Mouse (Mus musculus) layer of hippocampus, postnatal 14 days (tissue): ENCODE results near the gene Cited4. TPM values are rescaled to one million over a fixed set of nuclear protein-coding genes. Genes with fewer than 3 reads are reported as not detected.

Experiments
- DNase-seq, 2 experiments: peaks; one replicate each; pipeline ENCODE4 v3.0.0; 2021 to 2022; ENCODE audit warnings: low spot score in 2 of 2, mixed read lengths in 1 of 2
- long read RNA-seq, 2 experiments: library from polyadenylated mRNA; stranded (forward); transcript quantifications; one replicate each; pipeline ENCODE4 v2.0.0; 2021
- total RNA-seq, 2 experiments: library from RNA; stranded (reverse); gene quantifications; 2 replicates each; pipeline ENCODE4 v1.2.3; 2021

The Cited4 gene
- 1 to 10 TPM; 2.6 to 4.0 TPM for total RNA-seq
- long read RNA-seq, experiment 1, transcript Cited4-201 (1 exons, 1,249 nt), result major isoform, 5 of 5 reads
- long read RNA-seq, experiment 1, partial matches to known transcripts, result 0 of 5 reads
- long read RNA-seq, experiment 1, other reads (novel, unspliced or antisense), result 0 of 5 reads
- long read RNA-seq, experiment 2, partial matches to known transcripts, result 0 of 2 reads
- long read RNA-seq, experiment 2, other reads (novel, unspliced or antisense), result 0 of 2 reads

DNA sequence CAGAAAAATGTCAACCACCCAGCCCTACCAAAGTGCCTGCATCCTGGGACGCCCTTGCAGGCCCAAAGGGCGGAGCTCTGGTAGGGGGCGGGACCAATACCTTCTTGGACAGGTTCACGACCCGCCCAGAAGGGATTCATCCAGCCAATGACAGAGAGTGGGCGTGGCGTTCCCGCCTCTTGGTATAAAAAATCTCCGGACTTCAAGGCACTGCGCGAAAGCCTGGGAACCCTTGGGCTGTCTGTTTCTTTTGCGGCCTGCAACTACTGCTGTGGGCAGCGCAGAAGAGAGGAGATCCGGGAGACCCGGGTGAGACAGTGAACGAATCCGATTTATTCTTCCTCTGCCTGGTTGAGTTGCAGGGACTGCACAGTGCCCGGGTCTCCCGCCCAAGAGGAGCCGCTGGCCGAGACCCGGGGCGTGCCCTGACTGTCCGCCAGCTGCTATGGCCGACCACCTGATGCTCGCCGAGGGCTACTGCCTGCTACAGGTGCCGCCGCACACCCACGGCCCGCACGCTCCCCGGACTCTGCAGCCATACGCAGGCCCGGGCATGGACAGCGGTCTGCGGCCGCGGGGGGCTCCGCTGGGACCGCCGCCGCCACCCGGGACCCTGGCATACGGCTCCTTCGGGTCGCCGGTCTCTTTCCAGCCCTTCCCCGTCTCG is at the start of gene Cited4:
Cited4 (plus strand) TSS at position 215 of the 667 bp plus-strand sequence.
- DNase-seq, result peak; percentile 61 to 78

DNA sequence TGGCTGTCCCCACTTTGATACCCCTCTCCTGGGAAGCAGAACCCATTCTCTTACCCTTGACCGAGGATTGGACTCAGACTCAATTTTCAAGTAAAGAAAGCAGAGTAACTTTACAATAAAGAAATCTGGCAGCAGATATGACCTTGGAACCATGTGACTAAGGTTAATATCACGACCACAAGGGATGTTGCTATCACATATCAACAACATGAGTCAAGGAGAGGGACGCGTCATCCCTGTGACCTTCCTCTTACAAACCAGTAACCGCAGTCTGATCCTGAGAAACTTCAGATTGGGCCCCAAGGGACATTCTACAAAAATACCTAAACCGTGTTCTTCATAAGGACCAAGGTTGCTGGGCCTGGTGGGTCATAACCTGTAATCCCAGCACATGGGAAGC is 38.6 kb upstream of the Cited4 start:
- no peak for DNase-seq

DNA sequence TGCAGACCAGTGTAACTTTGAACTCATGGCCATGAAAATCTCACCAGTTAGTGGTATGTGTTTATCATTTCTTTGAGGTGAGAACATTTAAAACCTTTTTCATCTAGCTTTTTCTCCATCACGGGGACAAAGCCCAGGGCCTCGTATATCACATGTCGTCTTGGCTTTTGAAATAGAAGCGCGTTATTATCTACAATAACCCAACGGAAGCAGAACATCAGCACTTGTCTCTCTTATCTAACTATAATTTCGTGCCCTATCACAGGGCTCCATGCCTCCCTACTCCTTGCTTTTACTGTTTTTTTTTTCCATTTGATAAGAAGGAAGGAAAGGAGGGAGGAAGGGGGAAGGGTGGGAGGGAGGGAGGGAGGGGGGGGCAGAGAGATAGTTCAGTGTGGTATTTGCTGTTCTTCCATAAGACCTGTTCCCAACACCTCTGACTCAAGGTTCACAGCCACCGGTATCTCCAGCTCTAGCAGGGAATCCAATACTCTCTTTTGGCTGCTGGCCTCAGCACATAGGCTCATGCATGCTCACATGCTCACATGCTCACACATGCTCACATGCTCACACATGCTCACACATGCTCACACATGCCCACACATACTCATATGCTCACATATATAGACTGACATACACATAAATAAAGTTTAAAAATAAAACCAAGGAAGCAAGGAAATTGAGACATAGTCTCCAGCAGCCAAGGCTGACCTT is 36.0 kb upstream of the Cited4 start:
- no peak for DNase-seq

DNA sequence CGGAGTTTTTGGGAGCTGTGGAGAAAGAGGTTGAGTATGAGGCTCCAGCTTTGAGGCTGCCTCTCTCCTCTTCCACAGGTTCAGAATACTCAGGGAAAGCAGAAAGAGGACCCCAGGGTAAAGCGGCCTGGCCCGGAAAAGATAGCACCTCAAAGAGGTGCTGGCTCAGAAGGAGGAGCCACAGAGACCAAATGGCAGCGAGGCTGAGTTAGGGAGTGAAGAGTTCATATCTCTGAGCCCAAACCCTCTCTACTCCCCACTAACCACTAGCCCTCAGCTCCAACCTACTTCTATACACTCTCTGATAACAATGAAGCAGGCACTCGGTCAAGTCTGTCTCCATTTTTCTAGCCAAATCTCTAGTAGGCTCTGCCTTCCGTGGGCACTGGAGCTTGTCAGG is 34.5 kb upstream of the Cited4 start:
- DNase-seq, result no peak

DNA sequence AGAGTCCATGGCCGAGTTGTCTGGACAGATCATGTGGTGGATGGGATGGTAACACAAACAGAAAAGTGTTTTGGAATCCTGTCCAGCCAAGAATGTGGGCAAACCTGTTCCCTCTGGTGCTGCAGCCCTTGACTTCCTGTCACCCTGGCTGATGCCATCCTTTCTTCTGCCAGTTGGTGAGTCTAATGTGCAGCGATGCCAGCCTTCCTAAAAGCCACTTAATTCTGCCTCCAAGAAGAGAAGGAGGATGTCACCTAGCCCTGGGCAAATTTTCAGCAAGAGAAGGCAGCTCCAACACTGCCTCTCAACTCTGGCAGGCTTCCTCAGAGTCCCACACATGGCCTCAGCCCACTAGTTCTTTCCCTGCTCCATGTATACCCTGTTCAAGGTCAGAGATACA is 31.0 kb upstream of the Cited4 start:
- no peak for DNase-seq

DNA sequence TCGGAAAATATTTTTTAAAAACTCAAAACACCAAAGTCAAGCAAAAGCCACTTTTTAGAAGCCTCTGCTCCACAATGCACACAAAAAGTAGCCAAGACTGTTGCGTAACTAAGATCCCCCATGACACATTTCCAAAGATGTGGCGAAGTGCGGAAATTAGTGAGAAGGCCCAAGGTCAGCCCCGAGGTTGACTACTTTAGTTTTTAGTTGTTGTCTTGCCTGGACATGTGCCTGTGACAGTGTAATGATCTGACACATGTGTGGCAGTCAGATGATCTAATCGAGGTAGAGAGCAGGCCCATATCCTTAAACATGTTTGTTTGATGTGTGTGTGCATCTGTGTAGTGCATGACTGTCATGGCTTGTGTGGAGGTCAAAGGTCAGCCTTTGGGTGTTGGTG is 24.4 kb upstream of the Cited4 start:
- DNase-seq, result no peak

DNA sequence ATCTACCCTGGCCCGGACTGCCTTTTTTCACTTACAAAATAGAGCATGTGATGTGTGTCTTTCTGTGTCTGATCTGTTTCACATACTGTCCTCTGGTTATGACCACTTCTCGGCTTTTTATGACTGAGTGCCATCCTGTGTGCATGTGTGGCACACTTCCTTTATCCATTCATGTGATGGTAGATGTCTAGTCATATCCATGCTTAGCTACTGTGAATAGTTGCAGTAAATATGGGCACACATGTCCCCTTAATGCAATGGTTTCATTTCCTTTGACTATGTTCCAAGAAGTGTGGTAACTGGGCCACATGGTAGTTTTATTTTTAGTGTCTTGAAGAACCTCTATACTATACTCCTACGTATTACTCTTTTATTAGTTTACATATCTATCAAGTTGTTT is 22.5 kb upstream of the Cited4 start:
- no peak for DNase-seq

DNA sequence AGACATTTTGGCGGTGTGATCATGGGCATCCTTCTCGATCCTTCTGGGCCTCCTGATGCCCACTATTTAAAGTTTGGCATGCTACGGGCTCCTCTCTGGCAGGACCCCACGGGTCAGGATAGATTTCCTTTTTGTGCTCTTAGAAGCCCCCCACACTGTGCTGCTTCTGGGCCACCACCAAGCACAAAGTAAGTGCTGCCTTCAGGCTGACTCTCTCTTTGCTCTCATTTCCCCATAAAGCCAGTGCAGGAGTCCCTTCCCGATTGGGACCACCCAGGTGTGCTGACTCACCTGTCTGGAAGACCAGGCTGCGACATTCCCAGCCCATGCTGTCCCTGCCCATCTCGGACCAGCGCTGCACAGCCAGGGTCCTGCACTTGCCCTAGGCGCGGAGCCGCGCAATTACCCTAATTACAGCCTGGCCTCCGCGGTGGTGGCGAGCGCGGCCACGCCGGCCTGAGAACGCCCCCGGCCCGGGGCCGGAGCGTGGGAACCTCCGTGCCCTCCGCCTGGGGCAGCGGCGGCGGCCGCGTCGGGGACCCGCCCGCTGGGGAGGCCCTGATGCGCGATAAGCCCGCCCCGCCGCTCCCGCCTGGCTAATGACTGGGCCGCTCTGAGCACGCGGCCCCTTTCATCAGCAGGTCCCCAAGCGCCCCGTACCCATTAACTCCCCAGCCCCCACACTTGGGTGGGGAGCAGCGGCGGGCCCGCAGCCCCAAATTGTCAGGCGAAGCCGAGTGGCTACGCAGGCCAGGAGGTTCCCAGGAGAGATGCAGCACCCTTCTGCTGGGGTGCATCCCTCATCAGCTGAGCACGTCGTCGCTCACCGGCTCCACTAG is 16.8 kb upstream of the Cited4 start:
- DNase-seq, result peak; percentile 53 to 56

DNA sequence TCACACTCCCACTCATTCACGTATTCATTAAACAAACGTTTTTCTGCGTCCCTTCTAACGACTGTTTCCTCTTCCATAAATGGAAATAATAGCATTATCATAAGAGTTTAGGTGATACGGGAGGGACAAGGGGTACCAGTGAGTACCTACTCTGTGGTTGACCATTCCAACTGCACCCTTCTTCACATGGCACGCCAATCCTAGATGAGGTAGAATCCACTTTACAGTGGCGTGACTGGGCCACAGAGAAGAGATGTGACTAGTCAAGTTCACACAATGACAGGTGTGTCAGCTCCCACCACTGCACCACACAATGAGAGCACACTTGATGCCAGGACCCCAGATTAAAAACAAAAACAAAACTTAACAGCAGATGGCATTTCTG is 16.2 kb upstream of the Cited4 start:
- no peak for DNase-seq

DNA sequence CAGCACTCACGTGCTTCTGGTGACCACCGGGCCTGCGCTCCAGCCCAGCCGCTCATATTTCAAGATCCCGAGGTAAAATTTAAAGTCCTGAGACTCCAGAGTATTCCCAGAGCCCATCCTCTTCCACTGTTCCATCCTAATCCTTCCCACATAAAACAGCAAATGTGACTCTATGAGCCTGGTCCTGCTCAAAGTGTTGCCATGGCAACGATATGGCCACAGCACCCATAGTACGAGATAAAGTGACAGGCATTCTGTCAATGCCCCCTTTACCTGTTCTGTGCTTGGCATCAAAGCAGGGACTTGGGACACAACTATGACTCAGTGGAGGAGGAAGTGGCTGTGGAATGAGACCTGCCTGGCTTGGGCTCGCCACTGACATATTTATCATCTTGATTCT is 10.5 kb upstream of the Cited4 start:
- no peak for DNase-seq

DNA sequence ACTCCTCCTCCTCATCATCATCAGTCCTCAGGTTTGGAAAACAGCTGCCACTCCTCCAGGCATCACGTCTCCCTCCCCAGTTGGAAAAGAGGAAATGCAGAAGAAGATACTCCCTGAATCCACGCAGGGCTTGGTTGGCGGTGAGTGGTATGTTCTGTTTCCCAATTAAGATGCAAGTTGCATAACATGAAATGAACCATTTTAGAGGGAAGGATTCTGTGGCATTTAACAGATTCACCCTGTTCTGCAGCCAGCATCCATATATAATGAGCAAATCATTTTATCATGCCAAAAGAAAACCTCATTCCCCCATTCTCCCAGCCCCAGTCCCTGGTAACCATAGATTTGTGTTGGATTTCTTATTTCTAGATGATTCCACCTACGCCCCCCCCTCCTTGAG is 5.9 kb upstream of the Cited4 start:
- DNase-seq, result peak in 1 of 2 experiments; percentile 15

DNA sequence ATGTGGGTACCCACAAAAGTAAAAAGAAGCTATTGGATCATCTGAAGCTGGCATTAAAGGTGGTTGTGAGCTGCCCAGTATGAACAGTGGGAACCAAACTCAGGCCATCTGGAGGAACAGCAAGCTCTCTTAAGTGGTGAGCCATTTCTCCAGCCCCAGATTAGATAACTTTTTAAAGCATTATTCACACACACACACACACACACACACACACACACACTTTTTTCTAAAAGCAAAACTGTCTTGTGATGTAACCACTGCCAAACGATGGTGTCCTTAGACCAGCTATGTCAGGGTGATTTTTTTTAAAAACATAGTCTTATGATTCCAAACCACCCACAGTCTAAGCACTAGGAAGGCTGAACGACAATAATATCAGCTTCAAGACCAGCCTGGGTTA is 1.8 kb upstream of the Cited4 start:
- DNase-seq, result no peak

DNA sequence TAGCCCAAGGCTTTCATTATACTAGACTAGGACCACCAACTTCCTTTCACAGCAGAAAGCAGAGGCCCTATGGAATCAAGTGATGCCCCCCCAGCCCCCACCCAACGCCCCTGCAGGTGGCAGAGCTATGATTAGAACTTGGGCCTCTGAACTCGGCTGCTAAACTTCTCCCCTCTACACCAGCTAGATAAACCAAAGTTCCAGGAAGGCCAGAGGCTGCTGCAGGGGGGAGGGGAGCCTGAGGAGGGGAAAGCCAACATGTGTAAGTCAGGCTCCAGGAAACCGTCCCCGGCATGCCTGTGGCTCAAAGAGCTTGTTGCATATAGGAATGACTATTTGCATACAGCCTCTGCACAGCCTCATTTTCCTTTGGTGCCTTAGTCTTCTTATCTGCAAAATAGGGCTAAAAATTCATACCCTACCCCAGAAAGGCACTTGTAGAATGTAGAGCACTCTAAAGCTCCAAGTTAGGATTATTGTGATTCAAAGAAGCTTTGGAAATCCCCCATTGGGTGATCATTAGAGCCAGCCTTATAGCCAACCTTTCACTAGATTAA is 1.1 kb upstream of the Cited4 start:
- DNase-seq, result no peak

DNA sequence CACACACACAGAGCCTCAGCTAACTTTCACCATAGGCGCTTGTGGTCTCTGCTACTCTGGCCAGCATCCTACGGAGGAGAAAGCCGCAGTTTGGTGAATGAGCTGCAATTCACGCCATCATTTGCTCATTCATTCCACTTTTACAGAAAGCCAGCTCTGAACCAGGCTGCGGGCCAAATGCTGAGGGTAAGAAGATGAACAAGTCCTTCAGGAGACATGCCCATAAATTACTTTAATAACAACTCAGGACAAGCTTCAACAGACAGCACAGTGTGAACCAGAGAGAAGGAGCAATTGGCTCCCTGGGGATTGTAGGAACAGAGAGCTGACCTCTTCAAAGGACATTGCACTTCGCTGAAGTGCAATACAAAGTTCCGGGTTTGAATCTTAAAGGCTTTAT is 590 bp upstream of the Cited4 start:
- DNase-seq, result no peak

DNA sequence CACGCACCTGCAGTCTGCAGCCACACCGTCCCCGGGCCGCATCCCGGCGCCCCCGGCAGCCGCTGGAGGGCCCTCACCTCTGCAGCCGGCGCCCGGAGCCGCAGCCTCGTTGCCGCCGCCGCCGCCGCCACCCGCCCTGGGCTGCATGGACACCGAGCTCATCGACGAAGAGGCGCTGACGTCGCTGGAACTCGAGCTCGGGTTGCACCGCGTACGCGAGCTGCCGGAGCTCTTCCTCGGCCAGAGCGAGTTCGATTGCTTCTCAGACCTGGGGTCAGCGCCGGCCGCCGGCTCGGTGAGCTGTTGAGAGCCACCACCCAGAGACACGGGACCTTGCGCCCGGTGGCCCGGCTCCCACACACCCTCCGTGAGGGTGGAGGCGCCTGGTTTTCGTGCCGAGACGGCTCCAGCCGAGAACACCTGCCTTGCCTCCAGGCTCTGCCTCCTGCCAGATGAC is 701 bp downstream of the Cited4 start:
- DNase-seq, result peak; percentile 24 to 31

DNA sequence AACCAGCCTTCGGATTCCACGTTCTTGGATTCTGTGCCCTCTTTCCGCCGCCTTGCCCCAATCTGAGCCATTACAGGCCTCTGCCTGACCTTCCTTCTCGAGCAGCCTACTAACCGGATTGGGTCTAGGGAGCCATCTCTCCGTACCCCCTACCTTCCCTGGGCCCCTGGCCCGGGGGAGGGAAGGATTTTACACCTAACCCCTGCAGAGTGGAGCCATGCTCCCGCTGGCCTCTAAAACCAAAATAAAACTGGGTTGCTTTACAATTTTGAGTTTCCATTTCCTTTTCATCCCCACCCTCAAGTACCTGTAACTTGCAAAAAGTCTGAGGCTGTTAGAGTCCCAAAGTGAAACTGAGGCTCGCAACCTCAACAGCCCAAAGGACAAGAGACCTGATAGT is 1.2 kb downstream of the Cited4 start:
- DNase-seq, result no peak

DNA sequence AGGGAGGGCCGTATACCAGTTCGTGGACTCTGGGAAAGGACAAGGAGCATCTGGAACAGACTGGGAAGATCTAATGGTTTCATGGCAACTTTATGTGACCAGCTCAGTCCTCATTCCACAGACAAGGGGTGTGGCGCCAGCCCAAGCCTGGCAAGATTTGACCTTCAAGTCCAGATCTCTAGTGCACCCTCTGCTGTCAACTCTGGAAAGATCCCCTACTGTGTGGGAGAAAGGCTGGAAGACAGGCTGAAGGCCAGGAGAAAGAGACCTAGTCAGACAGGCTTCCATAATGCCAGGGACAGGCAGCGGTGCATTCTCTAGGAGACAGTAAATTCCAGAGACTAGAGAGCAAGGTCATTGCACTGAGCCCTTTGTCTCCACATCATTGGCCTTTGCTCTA is 2.2 kb downstream of the Cited4 start:
- no peak for DNase-seq

DNA sequence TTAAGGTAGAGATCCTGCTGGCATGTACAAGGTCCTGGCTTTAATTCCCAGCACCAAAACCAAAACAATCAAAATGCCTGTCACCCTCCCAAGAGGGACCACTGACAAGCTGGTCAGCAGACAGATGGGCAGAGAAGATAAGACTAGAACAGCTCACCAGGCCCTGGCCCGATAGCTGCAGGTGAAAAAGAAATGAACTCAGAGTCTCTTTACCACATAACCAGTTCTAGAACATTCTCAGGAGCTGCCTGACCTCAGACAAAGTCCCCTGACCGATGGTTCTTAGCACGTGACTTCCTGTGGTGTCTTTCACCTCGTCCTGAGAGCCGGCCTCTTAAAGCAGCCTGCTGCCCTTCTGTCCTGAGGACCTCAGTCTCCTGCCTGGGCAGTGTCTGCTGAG is 3.2 kb downstream of the Cited4 start:
- DNase-seq, result no peak

DNA sequence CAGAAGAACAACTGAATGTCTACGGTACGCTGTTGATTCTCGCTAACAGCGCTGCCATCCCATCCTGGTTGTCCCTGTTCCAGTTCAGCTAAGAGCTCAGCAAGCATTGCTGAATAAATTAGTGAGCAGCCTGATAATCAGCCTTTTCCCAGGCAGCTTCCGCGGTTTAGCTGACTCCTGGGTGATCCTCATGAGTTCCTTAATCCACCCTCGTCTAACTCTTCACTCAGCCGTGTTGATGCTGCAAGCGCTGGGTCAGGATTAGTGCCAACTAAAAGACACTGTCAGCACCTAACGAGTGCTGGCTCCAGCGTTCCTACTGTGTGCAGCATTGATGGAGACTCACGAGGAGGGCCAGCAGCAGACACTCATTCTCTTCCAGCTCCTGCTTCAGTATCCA is 4.7 kb downstream of the Cited4 start:
- DNase-seq, result no peak

DNA sequence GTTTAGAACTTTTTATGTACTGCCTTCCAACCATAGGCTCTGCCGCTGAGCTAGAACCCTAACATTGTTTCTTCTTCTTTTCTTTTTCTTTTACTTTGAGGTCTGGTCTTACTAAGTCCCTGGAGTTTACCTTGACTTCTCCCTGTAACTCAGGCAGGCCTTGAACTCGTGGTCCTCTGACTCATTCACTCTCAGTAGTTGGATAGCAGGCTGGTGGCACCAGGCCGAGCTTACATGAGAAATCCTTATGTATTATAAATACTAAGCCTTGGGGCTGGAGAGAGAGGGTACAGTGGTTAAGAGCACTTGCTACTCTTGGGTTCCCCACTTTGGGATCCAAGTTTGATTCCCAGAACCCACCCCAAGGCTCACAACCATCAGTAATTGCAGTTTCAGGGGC is 7.2 kb downstream of the Cited4 start:
- no peak for DNase-seq

DNA sequence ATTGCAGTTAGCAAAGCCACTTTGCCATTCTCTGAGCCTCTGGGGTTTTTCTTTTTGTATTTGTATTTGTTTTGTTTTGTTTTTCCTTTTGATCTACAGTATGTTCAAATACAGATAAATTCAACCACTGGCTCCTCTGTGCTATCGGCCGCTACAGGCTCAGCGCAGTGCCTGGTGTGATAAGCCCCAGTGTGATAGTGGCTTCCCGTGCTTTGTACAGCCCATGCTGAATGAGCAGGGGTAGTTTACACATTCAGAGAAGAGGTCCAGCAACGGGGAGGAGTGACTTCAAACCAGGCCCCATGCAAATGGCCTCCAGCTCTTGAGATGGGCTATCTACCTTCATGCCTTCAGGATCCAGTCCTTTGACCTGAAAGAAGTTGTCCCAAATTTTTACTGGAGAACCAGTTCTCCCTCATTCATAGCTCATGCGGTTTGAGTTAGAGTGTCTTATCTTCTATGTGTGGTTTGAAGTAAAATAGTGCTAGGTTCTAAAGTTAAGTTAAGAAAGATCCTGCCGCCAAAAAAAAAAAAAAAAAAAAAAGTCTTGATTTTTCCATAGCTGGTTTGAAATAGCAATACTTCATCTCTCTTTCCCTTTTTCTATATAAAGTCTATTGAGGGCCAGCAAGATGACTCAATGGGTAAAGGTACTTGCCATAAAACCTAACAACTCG is 8.5 kb downstream of the Cited4 start:
- no peak for DNase-seq
